Mouse (Mus musculus): Measurements from ENCODE around the gene Tspan11. TPM values are rescaled to one million over a fixed set of nuclear protein-coding genes. Genes with fewer than 3 reads are reported as not detected.

The Tspan11 gene
- polyA plus RNA-seq, 1 experiment from 2014 or later = 5.2 TPM

GRCm38 (mm10) chr6:127855711-127856295, 31.6 kb upstream of the Tspan11 start:
- H3K9me3 ChIP-seq = no peaks in the 10 kb centered on the region
- H3K27me3 ChIP-seq (replicated peaks) = no peaks in the 10 kb centered on the region
- H3K9ac ChIP-seq = no peak overlapping the region
- peaks cover 5% of the 10 kb centered on the region; the same call in 1 of the 2 replicates for H3K4me1 ChIP-seq
- no peak overlapping the region for H3K4me3 ChIP-seq (replicated peaks)
- H3K27ac ChIP-seq = no peak overlapping the region
- H3K36me3 ChIP-seq = no peaks in the 10 kb centered on the region
- no peak overlapping the region for H3K4me2 ChIP-seq
- WGBS = 58% methylated on average over 9 of the region's 9 CpGs
- no peak for ATAC-seq (ENCODE audit: insufficient read depth, low FRiP score, low read depth)

- H3K27me3 ChIP-seq (replicated peaks) = no peaks in the 10 kb centered on the region
- H3K4me3 ChIP-seq (replicated peaks) = no peak overlapping the region
- no peaks in the 10 kb centered on the region for H3K36me3 ChIP-seq
- H3K4me1 ChIP-seq = no peaks in the 10 kb centered on the region
- ATAC-seq (ENCODE audit: insufficient read depth, low FRiP score, low read depth) = no peak
- H3K9me3 ChIP-seq = no peaks in the 10 kb centered on the region
- no peak overlapping the region for H3K9ac ChIP-seq
- no peak overlapping the region for H3K4me2 ChIP-seq
- WGBS = 73% methylated on average over 9 of the region's 9 CpGs
- H3K27ac ChIP-seq = no peak overlapping the region
Measured at GRCm38 (mm10) chr6:127861951-127862350, 25.4 kb upstream of the Tspan11 start.

GRCm38 (mm10) chr6:127865391-127865790, 22.0 kb upstream of the Tspan11 start:
- no peak overlapping the region for H3K4me2 ChIP-seq
- no peaks in the 10 kb centered on the region for H3K27me3 ChIP-seq (replicated peaks)
- H3K9ac ChIP-seq = no peak overlapping the region

GRCm38 (mm10) chr6:127868546-127868945, 18.8 kb upstream of the Tspan11 start:
- 69% methylated on average over 8 of the region's 8 CpGs for WGBS
- Histone ChIP-seq H3K4me2 (no peak overlapping the region), H3K36me3 (no peaks in the 10 kb centered on the region), H3K27ac (no peak overlapping the region), H3K9ac (no peak overlapping the region), H3K9me3 (no peaks in the 10 kb centered on the region), H3K27me3 (replicated peaks) (no peaks in the 10 kb centered on the region), H3K4me1 (0 out of 2 replicates have a peak, but pooled peaks cover 3% of the 10 kb centered on the region), H3K4me3 (replicated peaks) (no peak overlapping the region)
- ATAC-seq (ENCODE audit: insufficient read depth, low FRiP score, low read depth) = no peak

More at GRCm38 (mm10) chr6:127865391-127865790, 22.0 kb upstream of the Tspan11 start:
- Histone ChIP-seq H3K4me3 (replicated peaks) (no peak overlapping the region), H3K27ac (no peak overlapping the region), H3K9me3 (no peaks in the 10 kb centered on the region), H3K4me1 (0 out of 2 replicates have a peak, but pooled peaks cover 3% of the 10 kb centered on the region), H3K36me3 (no peaks in the 10 kb centered on the region)
- no peak for ATAC-seq (ENCODE audit: insufficient read depth, low FRiP score, low read depth)
- 63% methylated on average over 4 of the region's 4 CpGs for WGBS

GRCm38 (mm10) chr6:127869121-127869520, 18.3 kb upstream of the Tspan11 start:
- H3K4me2 ChIP-seq = no peak overlapping the region
- no peak overlapping the region for H3K4me3 ChIP-seq (replicated peaks)
- no peak overlapping the region for H3K27ac ChIP-seq
- H3K9me3 ChIP-seq = no peaks in the 10 kb centered on the region
- H3K4me1 ChIP-seq = 0 out of 2 replicates have a peak, but pooled peaks cover 3% of the 10 kb centered on the region
- H3K27me3 ChIP-seq (replicated peaks) = no peaks in the 10 kb centered on the region
- no peak overlapping the region for H3K9ac ChIP-seq
- 80% methylated on average over 7 of the region's 7 CpGs for WGBS
- no peaks in the 10 kb centered on the region for H3K36me3 ChIP-seq
- no peak for ATAC-seq (ENCODE audit: insufficient read depth, low FRiP score, low read depth)

- Histone ChIP-seq H3K36me3 (no peaks in the 10 kb centered on the region), H3K4me2 (no peak overlapping the region), H3K27me3 (replicated peaks) (no peaks in the 10 kb centered on the region), H3K9me3 (no peaks in the 10 kb centered on the region), H3K27ac (peak overlapping the region; percentile 61; the same call in 1 of the 2 replicates), H3K9ac (no peak overlapping the region), H3K4me1 (0 out of 2 replicates have a peak, but pooled peaks cover 3% of the 10 kb centered on the region), H3K4me3 (replicated peaks) (no peak overlapping the region)
- 55% methylated on average over 12 of the region's 12 CpGs for WGBS
- peak; percentile 44; the same call in 1 of the 2 replicates for ATAC-seq (ENCODE audit: insufficient read depth, low FRiP score, low read depth)
Measured at GRCm38 (mm10) chr6:127870345-127871324, 16.8 kb upstream of the Tspan11 start.

GRCm38 (mm10) chr6:127871436-127871835, 16.0 kb upstream of the Tspan11 start:
- Histone ChIP-seq H3K27me3 (replicated peaks) (no peaks in the 10 kb centered on the region), H3K4me1 (0 out of 2 replicates have a peak, but pooled peaks cover 3% of the 10 kb centered on the region), H3K9ac (no peak overlapping the region), H3K36me3 (no peaks in the 10 kb centered on the region), H3K9me3 (no peaks in the 10 kb centered on the region), H3K4me3 (replicated peaks) (no peak overlapping the region), H3K4me2 (no peak overlapping the region), H3K27ac (no peak overlapping the region)
- WGBS = 84% methylated on average over 6 of the region's 6 CpGs
- ATAC-seq (ENCODE audit: insufficient read depth, low FRiP score, low read depth) = no peak

- no peak for ATAC-seq (ENCODE audit: insufficient read depth, low FRiP score, low read depth)
- no peak overlapping the region for H3K9ac ChIP-seq
- 86% methylated on average over 8 of the region's 8 CpGs for WGBS
- H3K4me3 ChIP-seq (replicated peaks) = no peak overlapping the region
- no peaks in the 10 kb centered on the region for H3K27me3 ChIP-seq (replicated peaks)
- 0 out of 2 replicates have a peak, but pooled peaks cover 3% of the 10 kb centered on the region for H3K4me1 ChIP-seq
- H3K36me3 ChIP-seq = no peaks in the 10 kb centered on the region
- H3K27ac ChIP-seq = no peak overlapping the region
- H3K4me2 ChIP-seq = no peak overlapping the region
- H3K9me3 ChIP-seq = no peaks in the 10 kb centered on the region
Measured at GRCm38 (mm10) chr6:127872581-127872980, 14.8 kb upstream of the Tspan11 start.

- no peak overlapping the region for H3K4me2 ChIP-seq
- H3K27me3 ChIP-seq (replicated peaks) = no peaks in the 10 kb centered on the region
- ATAC-seq (ENCODE audit: insufficient read depth, low FRiP score, low read depth) = no peak
- H3K9me3 ChIP-seq = peaks cover 7% of the 10 kb centered on the region; the same call in 1 of the 2 replicates
- WGBS = 56% methylated on average over 11 of the region's 11 CpGs
- no peak overlapping the region for H3K4me3 ChIP-seq (replicated peaks)
- no peak overlapping the region for H3K9ac ChIP-seq
- H3K36me3 ChIP-seq = no peaks in the 10 kb centered on the region
- no peak overlapping the region for H3K27ac ChIP-seq
- no peaks in the 10 kb centered on the region for H3K4me1 ChIP-seq
Measured at GRCm38 (mm10) chr6:127875883-127876282, 11.5 kb upstream of the Tspan11 start.

- H3K4me3 ChIP-seq (replicated peaks) = no peak overlapping the region
- H3K36me3 ChIP-seq = no peaks in the 10 kb centered on the region
- H3K27me3 ChIP-seq (replicated peaks) = no peaks in the 10 kb centered on the region
- H3K27ac ChIP-seq = no peak overlapping the region
- no peak for ATAC-seq (ENCODE audit: insufficient read depth, low FRiP score, low read depth)
- WGBS = 72% methylated on average over 9 of the region's 9 CpGs
- no peaks in the 10 kb centered on the region for H3K4me1 ChIP-seq
- H3K9ac ChIP-seq = no peak overlapping the region
- no peak overlapping the region for H3K4me2 ChIP-seq
- peaks cover 7% of the 10 kb centered on the region; the same call in 1 of the 2 replicates for H3K9me3 ChIP-seq
Measured at GRCm38 (mm10) chr6:127876436-127876835, 11.0 kb upstream of the Tspan11 start.

- H3K36me3 ChIP-seq = no peaks in the 10 kb centered on the region
- no peak; the same call in 1 of the 2 replicates for ATAC-seq (ENCODE audit: insufficient read depth, low FRiP score, low read depth)
- H3K9me3 ChIP-seq = peaks cover 7% of the 10 kb centered on the region; the same call in 1 of the 2 replicates
- H3K4me2 ChIP-seq = no peak overlapping the region
- H3K9ac ChIP-seq = no peak overlapping the region
- no peaks in the 10 kb centered on the region for H3K4me1 ChIP-seq
- H3K27me3 ChIP-seq (replicated peaks) = no peaks in the 10 kb centered on the region
- no peak overlapping the region for H3K27ac ChIP-seq
- 69% methylated on average over 12 of the region's 12 CpGs for WGBS
- no peak overlapping the region for H3K4me3 ChIP-seq (replicated peaks)
Measured at GRCm38 (mm10) chr6:127877026-127877425, 10.4 kb upstream of the Tspan11 start.

- 88% methylated on average over 6 of the region's 6 CpGs for WGBS
- Histone ChIP-seq H3K36me3 (no peaks in the 10 kb centered on the region), H3K27me3 (replicated peaks) (no peaks in the 10 kb centered on the region), H3K9ac (no peak overlapping the region), H3K4me2 (no peak overlapping the region), H3K4me3 (replicated peaks) (no peak overlapping the region), H3K9me3 (peaks cover 7% of the 10 kb centered on the region; the same call in 1 of the 2 replicates), H3K4me1 (no peaks in the 10 kb centered on the region), H3K27ac (no peak overlapping the region)
- no peak for ATAC-seq (ENCODE audit: insufficient read depth, low FRiP score, low read depth)
Measured at GRCm38 (mm10) chr6:127879472-127879871, 7.9 kb upstream of the Tspan11 start.

All from stomach, embryonic 15.5 days (tissue).